Mouse (Mus musculus): ENCODE measurements around the gene Cox4i2. TPM values are rescaled to one million over a fixed set of nuclear protein-coding genes. Genes with fewer than 3 reads are reported as not detected.

The Cox4i2 gene
- polyA plus RNA-seq, 1 experiment from 2014 or later: 21.1 TPM

- WGBS: 3% methylated on average over 14 of the region's 14 CpGs
- DNase-seq (ENCODE audit: low spot score): no peak
- Histone ChIP-seq H3K27ac (peak overlapping the region; percentile 84), H3K27me3 (ENCODE audit: insufficient read depth, poor library complexity, severe bottlenecking) (no peaks in the 10 kb centered on the region), H3K36me3 (no peaks in the 10 kb centered on the region), H3K9me3 (no peaks in the 10 kb centered on the region), H3K4me1 (peaks cover 37% of the 10 kb centered on the region), H3K4me3 (peak overlapping the region; percentile 44)
Measured at GRCm38 (mm10) chr2:152764172-152765044, 10.4 kb downstream of the Cox4i2 start.

GRCm38 (mm10) chr2:152765045-152765674, 11.2 kb downstream of the Cox4i2 start:
- 13% methylated on average over 5 of the region's 7 CpGs for WGBS

GRCm38 (mm10) chr2:152766387-152767123, 12.6 kb downstream of the Cox4i2 start:
- peak overlapping the region; percentile 64 for H3K27ac ChIP-seq
- WGBS: 14% methylated on average over 25 of the region's 25 CpGs
- peak; percentile 95 for DNase-seq (ENCODE audit: low spot score)

More at GRCm38 (mm10) chr2:152765045-152765674, 11.2 kb downstream of the Cox4i2 start:
- Histone ChIP-seq H3K27ac (peak overlapping the region; percentile 84), H3K9me3 (no peaks in the 10 kb centered on the region), H3K27me3 (ENCODE audit: insufficient read depth, poor library complexity, severe bottlenecking) (no peaks in the 10 kb centered on the region), H3K4me3 (peak overlapping the region; percentile 44), H3K4me1 (peaks cover 41% of the 10 kb centered on the region), H3K36me3 (no peaks in the 10 kb centered on the region)
- no peak for DNase-seq (ENCODE audit: low spot score)

GRCm38 (mm10) chr2:152767618-152768271, 13.8 kb downstream of the Cox4i2 start:
- H3K36me3 ChIP-seq: no peaks in the 10 kb centered on the region
- H3K27ac ChIP-seq: 0 out of 2 replicates have a peak overlapping the region, but pooled peaks have one; percentile 64
- no peaks in the 10 kb centered on the region for H3K27me3 ChIP-seq (ENCODE audit: insufficient read depth, poor library complexity, severe bottlenecking)
- no peak overlapping the region for H3K4me3 ChIP-seq
- DNase-seq (ENCODE audit: low spot score): no peak
- no peaks in the 10 kb centered on the region for H3K9me3 ChIP-seq
- WGBS: 55% methylated on average over 12 of the region's 12 CpGs
- H3K4me1 ChIP-seq: peaks cover 44% of the 10 kb centered on the region

More at GRCm38 (mm10) chr2:152766387-152767123, 12.6 kb downstream of the Cox4i2 start:
- Histone ChIP-seq H3K27me3 (ENCODE audit: insufficient read depth, poor library complexity, severe bottlenecking) (no peaks in the 10 kb centered on the region), H3K9me3 (no peaks in the 10 kb centered on the region), H3K4me1 (peaks cover 41% of the 10 kb centered on the region), H3K4me3 (peak overlapping the region; percentile 13), H3K36me3 (no peaks in the 10 kb centered on the region)

GRCm38 (mm10) chr2:152769677-152770076, 15.7 kb downstream of the Cox4i2 start:
- H3K9me3 ChIP-seq: no peaks in the 10 kb centered on the region
- DNase-seq (ENCODE audit: low spot score): no peak
- 64% methylated on average over 7 of the region's 7 CpGs for WGBS
- no peaks in the 10 kb centered on the region for H3K27me3 ChIP-seq (ENCODE audit: insufficient read depth, poor library complexity, severe bottlenecking)
- no peak overlapping the region for H3K27ac ChIP-seq
- H3K4me3 ChIP-seq: no peak overlapping the region
- H3K36me3 ChIP-seq: no peaks in the 10 kb centered on the region
- H3K4me1 ChIP-seq: peaks cover 32% of the 10 kb centered on the region

GRCm38 (mm10) chr2:152771571-152771970, 17.6 kb downstream of the Cox4i2 start:
- Histone ChIP-seq H3K27me3 (ENCODE audit: insufficient read depth, poor library complexity, severe bottlenecking) (no peaks in the 10 kb centered on the region), H3K4me1 (peaks cover 15% of the 10 kb centered on the region), H3K9me3 (no peaks in the 10 kb centered on the region), H3K4me3 (no peak overlapping the region), H3K36me3 (no peaks in the 10 kb centered on the region), H3K27ac (no peak overlapping the region)
- DNase-seq (ENCODE audit: low spot score): no peak
- 86% methylated on average over 9 of the region's 9 CpGs for WGBS

- 31% methylated on average over 1 of the region's 1 CpGs for WGBS
- H3K4me3 ChIP-seq: no peak overlapping the region
Measured at GRCm38 (mm10) chr2:152772231-152772630, 18.3 kb downstream of the Cox4i2 start.

GRCm38 (mm10) chr2:152775357-152775756, 21.4 kb downstream of the Cox4i2 start:
- H3K27me3 ChIP-seq (ENCODE audit: insufficient read depth, poor library complexity, severe bottlenecking): no peaks in the 10 kb centered on the region
- 82% methylated on average over 4 of the region's 4 CpGs for WGBS
- H3K9me3 ChIP-seq: no peaks in the 10 kb centered on the region
- 0 out of 2 replicates have a peak, but pooled peaks cover 9% of the 10 kb centered on the region for H3K4me1 ChIP-seq
- H3K4me3 ChIP-seq: no peak overlapping the region
- DNase-seq (ENCODE audit: low spot score): no peak
- peaks cover 9% of the 10 kb centered on the region for H3K36me3 ChIP-seq
- no peak overlapping the region for H3K27ac ChIP-seq

More at GRCm38 (mm10) chr2:152772231-152772630, 18.3 kb downstream of the Cox4i2 start:
- DNase-seq (ENCODE audit: low spot score): no peak
- Histone ChIP-seq H3K36me3 (no peaks in the 10 kb centered on the region), H3K27ac (no peak overlapping the region), H3K27me3 (ENCODE audit: insufficient read depth, poor library complexity, severe bottlenecking) (no peaks in the 10 kb centered on the region), H3K4me1 (0 out of 2 replicates have a peak, but pooled peaks cover 10% of the 10 kb centered on the region), H3K9me3 (no peaks in the 10 kb centered on the region)

GRCm38 (mm10) chr2:152776019-152776418, 22.0 kb downstream of the Cox4i2 start:
- Histone ChIP-seq H3K27me3 (ENCODE audit: insufficient read depth, poor library complexity, severe bottlenecking) (no peaks in the 10 kb centered on the region), H3K4me1 (peaks cover 15% of the 10 kb centered on the region), H3K9me3 (no peaks in the 10 kb centered on the region), H3K4me3 (no peak overlapping the region), H3K27ac (no peak overlapping the region), H3K36me3 (peaks cover 15% of the 10 kb centered on the region)
- DNase-seq (ENCODE audit: low spot score): no peak
- 89% methylated on average over 3 of the region's 3 CpGs for WGBS

- Histone ChIP-seq H3K9me3 (no peaks in the 10 kb centered on the region), H3K27ac (no peak overlapping the region), H3K27me3 (ENCODE audit: insufficient read depth, poor library complexity, severe bottlenecking) (no peaks in the 10 kb centered on the region), H3K4me1 (peaks cover 19% of the 10 kb centered on the region), H3K36me3 (peaks cover 19% of the 10 kb centered on the region), H3K4me3 (no peak overlapping the region)
- DNase-seq (ENCODE audit: low spot score): no peak
- 81% methylated on average over 2 of the region's 2 CpGs for WGBS
Measured at GRCm38 (mm10) chr2:152776435-152776834, 22.5 kb downstream of the Cox4i2 start.

GRCm38 (mm10) chr2:152777081-152777480, 23.1 kb downstream of the Cox4i2 start:
- no peak overlapping the region for H3K4me3 ChIP-seq
- no peak overlapping the region for H3K27ac ChIP-seq
- peaks cover 23% of the 10 kb centered on the region for H3K4me1 ChIP-seq
- no peaks in the 10 kb centered on the region for H3K27me3 ChIP-seq (ENCODE audit: insufficient read depth, poor library complexity, severe bottlenecking)
- H3K9me3 ChIP-seq: no peaks in the 10 kb centered on the region
- H3K36me3 ChIP-seq: peaks cover 26% of the 10 kb centered on the region
- WGBS: 90% methylated on average over 3 of the region's 3 CpGs
- DNase-seq (ENCODE audit: low spot score): no peak

- Histone ChIP-seq H3K9me3 (no peaks in the 10 kb centered on the region), H3K27me3 (ENCODE audit: insufficient read depth, poor library complexity, severe bottlenecking) (no peaks in the 10 kb centered on the region), H3K4me3 (no peak overlapping the region), H3K36me3 (peaks cover 35% of the 10 kb centered on the region), H3K4me1 (peaks cover 47% of the 10 kb centered on the region), H3K27ac (peak overlapping the region; percentile 60; the same call in 1 of the 2 replicates)
- 94% methylated on average over 2 of the region's 2 CpGs for WGBS
- no peak for DNase-seq (ENCODE audit: low spot score)
Measured at GRCm38 (mm10) chr2:152780466-152780865, 26.5 kb downstream of the Cox4i2 start.
